Mouse (Mus musculus) left cerebral cortex, adult 2 months (tissue): ENCODE measurements at regions not wholly inside any gene's neighbourhood (a gene's known extent, or its start where the extent isn't known, plus 50 kb on each side); places are given as distances from the start of the nearest gene placed in this dataset.

Experiments used
- DNase-seq, 2 experiments: peaks; one replicate each; pipeline ENCODE4 v3.0.0; 2021 to 2022; ENCODE audit warnings: low spot score in 2 of 2, mixed read lengths in 1 of 2; ENCODE audit errors: extremely low spot score in 1 of 2
- H3K27ac ChIP-seq: fragments of 200-600 bp; 2 replicates; pipeline ENCODE4 v1.8.1; 2022
- H3K4me3 ChIP-seq: fragments of 200-600 bp; 2 replicates; pipeline ENCODE4 v1.8.1; 2022
- CTCF ChIP-seq: fragments of 200-600 bp; IDR thresholded peaks from 2 replicates; pipeline ENCODE4 v1.8.1; 2022; ENCODE audit warnings: antibody characterized with exemption, mild to moderate bottlenecking, moderate library complexity
- intact Hi-C: fragments of 180-260 bp; cut with DNase I; formaldehyde crosslinking; loops from one replicate; pipeline ENCODE4 v1.15.1; 2025

GRCm38 (mm10) chr13:90238331-90238730 is 148.9 kb upstream of the Xrcc4 start:
- no peak for DNase-seq
- TF ChIP-seq CTCF = no peak
- Histone ChIP-seq H3K27ac (no peak overlapping the region), H3K4me3 (no peak overlapping the region)
- intact Hi-C loops = no loop called here

- no peak for DNase-seq
- H3K27ac ChIP-seq = no peak overlapping the region
- intact Hi-C loops = no loop called here
- H3K4me3 ChIP-seq = no peak overlapping the region
- TF ChIP-seq CTCF = no peak
Measured at GRCm38 (mm10) chr13:90233986-90234385, 144.6 kb upstream of the Xrcc4 start.

- no peak for TF ChIP-seq CTCF
- Histone ChIP-seq H3K27ac (no peak overlapping the region), H3K4me3 (no peak overlapping the region)
- DNase-seq = no peak
- intact Hi-C loops = no loop called here
Measured at GRCm38 (mm10) chr13:90233561-90233960, 144.2 kb upstream of the Xrcc4 start.

DNA sequence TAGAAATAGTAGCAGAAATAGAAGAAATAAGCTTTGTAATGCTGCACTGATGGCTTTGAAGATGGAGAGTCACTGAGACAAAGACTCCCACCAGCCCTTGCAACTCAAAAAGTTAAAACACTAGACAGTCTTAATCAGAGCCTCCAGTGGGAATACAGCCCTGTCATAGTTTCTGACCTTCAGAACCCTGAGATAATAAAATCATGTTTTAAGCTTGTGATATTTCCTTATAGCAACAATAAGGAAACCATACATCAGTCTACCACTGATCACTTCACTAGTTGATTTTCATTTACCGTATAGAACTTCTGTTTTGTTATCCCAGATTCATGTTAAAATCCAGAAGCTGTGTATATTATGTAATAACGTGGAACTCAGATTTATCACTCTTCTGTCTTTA is 139.7 kb upstream of the Xrcc4 start:
- TF ChIP-seq CTCF = no peak
- Histone ChIP-seq H3K27ac (no peak overlapping the region), H3K4me3 (no peak overlapping the region)
- DNase-seq = no peak
- intact Hi-C loops = no loop called here

GRCm38 (mm10) chr13:90226212-90226611 is 136.8 kb upstream of the Xrcc4 start:
- Histone ChIP-seq H3K27ac (no peak overlapping the region), H3K4me3 (no peak overlapping the region)
- no peak for DNase-seq
- intact Hi-C loops = no loop called here
- no peak for TF ChIP-seq CTCF

DNA sequence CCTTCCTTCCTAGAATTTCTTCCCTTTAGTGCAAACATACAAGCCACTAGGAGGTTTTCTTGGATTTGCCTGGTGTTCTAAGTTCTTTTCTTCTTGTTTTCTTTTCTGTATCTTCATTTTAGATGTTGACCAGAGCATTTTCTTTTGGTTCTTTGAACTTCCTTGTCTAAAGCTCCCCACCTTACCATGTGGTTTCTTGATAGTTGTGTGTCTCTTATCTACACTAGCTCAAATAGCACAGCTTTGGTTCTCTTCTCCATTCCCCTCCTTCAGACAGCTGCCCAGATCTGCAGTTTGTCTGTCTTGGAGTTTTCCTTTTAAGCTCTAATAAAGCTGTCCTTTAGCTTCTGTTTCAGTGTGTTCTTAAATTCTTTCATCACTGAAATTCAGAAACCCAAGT is 123.0 kb upstream of the Xrcc4 start:
- no peak for DNase-seq

GRCm38 (mm10) chr13:90207875-90208274 is 118.5 kb upstream of the Xrcc4 start:
- no peak for TF ChIP-seq CTCF
- Histone ChIP-seq H3K4me3 (no peak overlapping the region), H3K27ac (no peak overlapping the region)
- DNase-seq = no peak
- intact Hi-C loops = no loop called here

More for the DNA sequence above, 123.0 kb upstream of the Xrcc4 start:
- intact Hi-C loops = no loop called here
- TF ChIP-seq CTCF = no peak
- no peak overlapping the region for H3K27ac ChIP-seq
- H3K4me3 ChIP-seq = no peak overlapping the region
